Mouse (Mus musculus) heart, postnatal 0 days (tissue): ENCODE results near the gene Slc24a3.

Experiments
- CTCF ChIP-seq: IDR thresholded peaks from 2 replicates; pipeline ENCODE4 v1.5.1; 2016; ENCODE audit warnings: antibody characterized with exemption, control low read depth, low read depth
- EP300 ChIP-seq: IDR thresholded peaks from 2 replicates; pipeline ENCODE4 v1.6.1; 2016; ENCODE audit warnings: antibody characterized with exemption, low read depth

DNA sequence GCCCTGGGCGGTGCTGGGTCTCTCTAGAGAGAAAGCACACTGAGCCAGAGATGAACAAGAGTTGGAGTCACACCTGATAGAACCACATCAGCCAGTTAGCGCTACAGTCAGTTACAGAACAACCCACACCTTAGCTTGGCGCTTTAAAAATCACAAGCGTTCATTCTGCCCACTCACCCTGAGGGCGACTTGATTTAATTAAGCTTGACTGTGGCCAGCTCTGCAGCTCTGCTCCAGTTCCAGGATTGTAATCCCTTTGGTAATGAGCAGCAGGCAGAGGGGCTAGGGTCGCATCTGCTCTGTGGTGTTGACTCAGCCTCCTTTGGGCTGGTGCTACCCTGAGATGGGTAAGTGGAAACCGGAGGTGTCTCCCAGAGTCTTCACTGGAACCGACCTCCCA lies 446.2 kb downstream of the Slc24a3 start:
- no peak for TF ChIP-seq EP300
- TF ChIP-seq CTCF, result no peak
